Mouse (Mus musculus) CH12.LX (cell line): ENCODE data around the gene Dglucy. TPM values are rescaled to one million over a fixed set of nuclear protein-coding genes. Genes with fewer than 3 reads are reported as not detected.

ENCODE experiments used
- DNase-seq: peaks from one replicate; pipeline ENCODE4 v3.0.0-alpha.2; 2013; ENCODE audit errors: extremely low read depth
- H3K27ac ChIP-seq: 2 replicates; pipeline ENCODE4 v1.5.1; 2012; ENCODE audit warnings: low read depth, mild to moderate bottlenecking, control low read depth, moderate library complexity; ENCODE audit not compliant: insufficient read depth
- H3K27me3 ChIP-seq: replicated peaks from 2 replicates; pipeline ENCODE3; 2012; ENCODE audit warnings: inconsistent platforms
- H3K36me3 ChIP-seq, 2 experiments: replicated peaks in 1 of 2; 2 replicates each; pipeline versions ENCODE3 to v1.6.1; 2012; ENCODE audit warnings: inconsistent platforms in 1 of 2, low read length in 1 of 2, mild to moderate bottlenecking in 1 of 2, mixed read lengths in 1 of 2, moderate library complexity in 1 of 2; ENCODE audit not compliant: control insufficient read depth in 1 of 2, insufficient read depth in 1 of 2
- H3K4me1 ChIP-seq, 2 experiments: 2 replicates each; pipeline ENCODE4 v1.6.1; 2012; ENCODE audit warnings: inconsistent platforms in 1 of 2, moderate library complexity in 1 of 2; ENCODE audit not compliant: insufficient read depth in 2 of 2, control insufficient read depth in 1 of 2
- H3K4me2 ChIP-seq: 2 replicates; pipeline ENCODE4 v1.6.1; 2012; ENCODE audit warnings: low read depth, mild to moderate bottlenecking, control low read depth; ENCODE audit not compliant: poor library complexity, insufficient read depth, severe bottlenecking
- H3K4me3 ChIP-seq, 3 experiments: fragments of 150-350 bp in 1 of 3; sonication (generic) in 1 of 3; replicated peaks in 1 of 3; 2 replicates each; pipeline versions ENCODE3 to v1.5.1; 2011 to 2012; ENCODE audit warnings: low read depth in 2 of 3, low read length in 2 of 3, mild to moderate bottlenecking in 2 of 3, moderate library complexity in 2 of 3, control low read depth in 1 of 3, improper control_type of control experiment in 1 of 3, inconsistent platforms in 1 of 3, mixed read lengths in 1 of 3; ENCODE audit not compliant: poor library complexity in 1 of 3
- H3K79me2 ChIP-seq: replicated peaks from 2 replicates; pipeline ENCODE4 v1.6.1; 2012; ENCODE audit warnings: mild to moderate bottlenecking, moderate library complexity; ENCODE audit not compliant: control insufficient read depth, poor library complexity, insufficient read depth, severe bottlenecking; ENCODE audit errors: extremely low read depth
- H3K9ac ChIP-seq: 2 replicates; pipeline ENCODE4 v1.6.1; 2012; ENCODE audit warnings: low read depth, mild to moderate bottlenecking, control low read depth, moderate library complexity; ENCODE audit not compliant: insufficient read depth
- H3K9me3 ChIP-seq: replicated peaks from 2 replicates; pipeline ENCODE3; 2012; ENCODE audit warnings: low read length, inconsistent platforms, mixed read lengths
- BHLHE40 ChIP-seq: IDR thresholded peaks from 2 replicates; pipeline ENCODE4 v1.6.1; 2011; ENCODE audit warnings: mild to moderate bottlenecking, low read depth, low read length, improper control_type of control experiment
- CHD2 ChIP-seq: IDR thresholded peaks from 2 replicates; pipeline ENCODE4 v1.6.1; 2011; ENCODE audit warnings: low read length, improper control_type of control experiment
- ELF1 ChIP-seq: IDR thresholded peaks from 2 replicates; pipeline ENCODE4 v1.6.1; 2014; ENCODE audit warnings: low read depth, mild to moderate bottlenecking, inconsistent platforms, low read length, improper control_type of control experiment
- EP300 ChIP-seq: IDR thresholded peaks from 2 replicates; pipeline ENCODE4 v1.6.1; 2011; ENCODE audit warnings: low read length, improper control_type of control experiment
- ETS1 ChIP-seq: conservative IDR thresholded peaks from 2 replicates; pipeline ENCODE4 v1.6.1; 2012; ENCODE audit warnings: low read depth, mild to moderate bottlenecking, inconsistent platforms, low read length, improper control_type of control experiment, moderate library complexity
- JUN ChIP-seq: IDR thresholded peaks from 2 replicates; pipeline ENCODE4 v1.6.1; 2011; ENCODE audit warnings: low read depth, mild to moderate bottlenecking, low read length, improper control_type of control experiment, moderate library complexity; ENCODE audit not compliant: insufficient read depth
- KAT2A ChIP-seq: IDR thresholded peaks from 2 replicates; pipeline ENCODE4 v1.6.1; 2012; ENCODE audit warnings: low read length, improper control_type of control experiment, inconsistent platforms; ENCODE audit not compliant: insufficient replicate concordance
- MAFK ChIP-seq: IDR thresholded peaks from 2 replicates; pipeline ENCODE4 v1.6.1; 2011; ENCODE audit warnings: low read length, improper control_type of control experiment; ENCODE audit not compliant: insufficient replicate concordance
- MAX ChIP-seq: IDR thresholded peaks from 2 replicates; pipeline ENCODE4 v1.6.1; 2011; ENCODE audit warnings: low read length, improper control_type of control experiment
- MEF2A ChIP-seq: IDR thresholded peaks from 2 replicates; pipeline ENCODE4 v1.6.1; 2014; ENCODE audit warnings: low read depth, mild to moderate bottlenecking, inconsistent platforms, low read length, improper control_type of control experiment, borderline replicate concordance
- NELFE ChIP-seq: IDR thresholded peaks from 2 replicates; pipeline ENCODE4 v1.6.1; 2011; ENCODE audit warnings: low read depth, low read length, improper control_type of control experiment
- NRF1 ChIP-seq: IDR thresholded peaks from 2 replicates; pipeline ENCODE4 v1.6.1; 2014; ENCODE audit warnings: low read depth, mild to moderate bottlenecking, inconsistent platforms, low read length, improper control_type of control experiment, moderate library complexity
- PAX5 ChIP-seq: IDR thresholded peaks from 2 replicates; pipeline ENCODE4 v1.6.1; 2012; ENCODE audit warnings: low read length, inconsistent platforms, mixed read lengths
- POLR2A ChIP-seq: IDR thresholded peaks from 2 replicates; pipeline ENCODE4 v1.6.1; 2011; ENCODE audit warnings: low read depth, mild to moderate bottlenecking, improper control_type of control experiment, low read length
- RAD21 ChIP-seq: IDR thresholded peaks from 2 replicates; pipeline ENCODE4 v1.6.1; 2011; ENCODE audit warnings: low read depth, mild to moderate bottlenecking, low read length, improper control_type of control experiment, moderate library complexity
- RCOR1 ChIP-seq: conservative IDR thresholded peaks from 2 replicates; pipeline ENCODE4 v1.6.1; 2012; ENCODE audit warnings: low read depth, mild to moderate bottlenecking, inconsistent platforms, low read length, improper control_type of control experiment
- TBP ChIP-seq: conservative IDR thresholded peaks from 2 replicates; pipeline ENCODE4 v1.6.1; 2011; ENCODE audit warnings: low read depth, low read length, improper control_type of control experiment
- TCF12 ChIP-seq: IDR thresholded peaks from 2 replicates; pipeline ENCODE4 v1.6.1; 2014; ENCODE audit warnings: low read depth, mild to moderate bottlenecking, inconsistent platforms, low read length, improper control_type of control experiment
- UBTF ChIP-seq: IDR thresholded peaks from 2 replicates; pipeline ENCODE4 v1.6.1; 2012; ENCODE audit warnings: low read depth, mild to moderate bottlenecking, inconsistent platforms, low read length, improper control_type of control experiment, moderate library complexity
- USF1 ChIP-seq: IDR thresholded peaks from 2 replicates; pipeline ENCODE4 v1.6.1; 2014; ENCODE audit warnings: low read depth, mild to moderate bottlenecking, inconsistent platforms, low read length, improper control_type of control experiment
- ZMIZ1 ChIP-seq: IDR thresholded peaks from 2 replicates; pipeline ENCODE4 v1.6.1; 2012; ENCODE audit warnings: low read depth, mild to moderate bottlenecking, inconsistent platforms, low read length, improper control_type of control experiment
- ZNF384 ChIP-seq: IDR thresholded peaks from 2 replicates; pipeline ENCODE4 v1.6.1; 2012; ENCODE audit warnings: low read depth, low read length, improper control_type of control experiment, inconsistent platforms
- dilution Hi-C: fragments of 300-500 bp; cut with MboI; formaldehyde crosslinking; loops from 2 replicates; pipeline ENCODE4 v1.14.3; 2020; ENCODE audit warnings: low sequenced_read_pairs; ENCODE audit not compliant: extremely low pct_unique_long_range_greater_than_20kb, extremely low pct_ligation_motif_present
- in situ Hi-C: fragments of 300-500 bp; cut with MboI; formaldehyde crosslinking; loops from 3 replicates; pipeline ENCODE4 v1.14.3; 2019; ENCODE audit warnings: low sequenced_read_pairs, low pct_ligation_motif_present, low pct_unique_long_range_greater_than_20kb, mixed read lengths
- polyA plus RNA-seq: library from polyadenylated mRNA; unstranded; fragments of >175 nt; gene quantifications from 2 replicates; pipeline ENCODE4 v1.2.1, GENCODE M21; 2012; ENCODE audit warnings: low read depth; ENCODE audit not compliant: insufficient read length
- total RNA-seq, 2 experiments: library from RNA; depleted of rRNA; stranded (reverse); fragments of 300-350 nt in 1 of 2; fragments of >200 nt in 1 of 2; gene quantifications; 2 replicates each; pipeline ENCODE4 v1.2.3; 2012 to 2014

Dglucy gene
- total and polyA plus RNA-seq, 3 experiments, result 5.5 to 20.6 (median 10.1) TPM

GRCm38 (mm10) chr12:100740313-100740712 is 38.5 kb upstream of the Dglucy start (continued):
- TF ChIP-seq MEF2A (0 out of 2 replicates have a peak, but pooled peaks have one; percentile 41), RAD21 (no peak), MAFK (no peak), RCOR1 (0 out of 2 replicates have a peak, but pooled peaks have one; percentile 53), UBTF (no peak), KAT2A (no peak), POLR2A (no peak), TCF12 (no peak)

- Histone ChIP-seq H3K4me1 (peaks cover 7 to 22% of the 10 kb centered on the region in 2 experiments; a peak in 3 of 4 replicates), H3K9me3 (peaks cover 5% of the 10 kb centered on the region), H3K79me2 (no peaks in the 10 kb centered on the region), H3K27me3 (no peaks in the 10 kb centered on the region), H3K4me2 (no peak overlapping the region)
- dilution Hi-C loops, result no loop called here
- in situ Hi-C loops, result no loop called here
- no peak for TF ChIP-seq PAX5
- TF ChIP-seq RCOR1, result no peak
- no peak for TF ChIP-seq NELFE
- no peak for TF ChIP-seq CHD2
- TF ChIP-seq USF1, result no peak
- TF ChIP-seq ZMIZ1, result no peak
- no peak for TF ChIP-seq BHLHE40
- no peak for TF ChIP-seq ELF1
- no peak for TF ChIP-seq ZNF384
- TF ChIP-seq KAT2A, result no peak
- TF ChIP-seq EP300, result no peak
- no peak for TF ChIP-seq ETS1
- no peak for TF ChIP-seq POLR2A
- no peak for TF ChIP-seq MAFK
- no peak for TF ChIP-seq TBP
- TF ChIP-seq JUN, result no peak
- TF ChIP-seq MEF2A, result no peak
- no peak for TF ChIP-seq MAX
- no peak for TF ChIP-seq NRF1
- TF ChIP-seq, all 38 proteins: peak for 0
- Histone ChIP-seq H3K4me3 (no peak overlapping the region), H3K9ac (no peak overlapping the region), H3K27ac (no peak overlapping the region), H3K36me3 (no peaks in the 10 kb centered on the region)
- DNase-seq, result no peak
These were observed 36.4 kb upstream of the Dglucy start for GRCm38 (mm10) chr12:100742468-100742867.
